Mouse (Mus musculus): Measurements from ENCODE around the gene Tex50.

GRCm38 (mm10) chr1:161182386-161182785, 23.3 kb upstream of the Tex50 start:
- TF ChIP-seq CTCF (IDR thresholded peaks at IDR 0.05; ENCODE audit: extremely low read depth, insufficient read depth, low read length) (no peak), POLR2A (IDR thresholded peaks at IDR 0.05; ENCODE audit: extremely low read depth, insufficient read depth, low read length) (no peak)
